Mouse (Mus musculus) brain, embryonic 14.5 days (tissue): ENCODE results near the gene Pcdh19.

Experiments used
- CTCF ChIP-seq: fragments of 200-500 bp; IDR thresholded peaks from 2 replicates; pipeline ENCODE4 v1.5.1; 2012; ENCODE audit warnings: inconsistent platforms, mild to moderate bottlenecking, moderate library complexity, borderline replicate concordance; ENCODE audit not compliant: insufficient read depth, insufficient read length; ENCODE audit errors: extremely low read depth
- POLR2A ChIP-seq: fragments of 200-500 bp; IDR thresholded peaks from 2 replicates; pipeline ENCODE4 v1.6.1; 2012; ENCODE audit warnings: mild to moderate bottlenecking, inconsistent platforms, borderline replicate concordance; ENCODE audit not compliant: poor library complexity, insufficient read depth, insufficient read length, severe bottlenecking; ENCODE audit errors: extremely low read depth

GRCm38 (mm10) chrX:133686533-133687311 lies 2.1 kb downstream of the Pcdh19 start:
- TF ChIP-seq CTCF (no peak), POLR2A (no peak)
